Mouse (Mus musculus): ENCODE data around the gene Defb11. TPM values are rescaled to one million over a fixed set of nuclear protein-coding genes. Genes with fewer than 3 reads are reported as not detected.

The Defb11 gene
- polyA plus RNA-seq, 1 experiment from 2014 or later, result not detected

Other genes starting within 250 kb of the Defb11 start
- gene Defa34, start 240.6 kb downstream of the Defb11 start, polyA plus RNA-seq (2016; fragmentation: Nextera tagmentation; extraction: Ambion mirVana), result not detected in 2 replicates
- not detected in 2 replicates for gene AY761184, start 202.8 kb downstream of the Defb11 start, polyA plus RNA-seq (2016; fragmentation: Nextera tagmentation; extraction: Ambion mirVana)
- gene Defa24, start 171.9 kb downstream of the Defb11 start, polyA plus RNA-seq (2016; fragmentation: Nextera tagmentation; extraction: Ambion mirVana), result not detected in 2 replicates
- not detected in 2 replicates for gene Defb50, start 82.9 kb downstream of the Defb11 start, polyA plus RNA-seq (2016; fragmentation: Nextera tagmentation; extraction: Ambion mirVana)
- gene Defb2, start 66.5 kb downstream of the Defb11 start, polyA plus RNA-seq (2016; fragmentation: Nextera tagmentation; extraction: Ambion mirVana), result not detected in 2 replicates
- gene Defb10, start 47.5 kb downstream of the Defb11 start, polyA plus RNA-seq (2016; fragmentation: Nextera tagmentation; extraction: Ambion mirVana), result not detected in 2 replicates
- not detected in 2 replicates for gene Defb9, start 21.0 kb downstream of the Defb11 start, polyA plus RNA-seq (2016; fragmentation: Nextera tagmentation; extraction: Ambion mirVana)
- not detected in 2 replicates for gene Defb15, start 26.3 kb upstream of the Defb11 start, polyA plus RNA-seq (2016; fragmentation: Nextera tagmentation; extraction: Ambion mirVana)
- gene Defb35, start 31.9 kb upstream of the Defb11 start, polyA plus RNA-seq (2016; fragmentation: Nextera tagmentation; extraction: Ambion mirVana), result not detected in 2 replicates
- gene Defb13, start 40.4 kb upstream of the Defb11 start, polyA plus RNA-seq (2016; fragmentation: Nextera tagmentation; extraction: Ambion mirVana), result not detected in 2 replicates
- not detected in 2 replicates for gene Fam90a1a, start 52.3 kb upstream of the Defb11 start, polyA plus RNA-seq (2016; fragmentation: Nextera tagmentation; extraction: Ambion mirVana)
- not detected in 2 replicates for gene Ccdc70, start 63.4 kb upstream of the Defb11 start, polyA plus RNA-seq (2016; fragmentation: Nextera tagmentation; extraction: Ambion mirVana)
- gene Atp7b, start 153.9 kb upstream of the Defb11 start, polyA plus RNA-seq (2016; fragmentation: Nextera tagmentation; extraction: Ambion mirVana), result 0.89 and 1.1 TPM in 2 replicates
- 33.4 and 45.6 TPM in 2 replicates for gene Alg11, start 154.3 kb upstream of the Defb11 start, polyA plus RNA-seq (2016; fragmentation: Nextera tagmentation; extraction: Ambion mirVana)
- gene Nek5, start 218.6 kb upstream of the Defb11 start, polyA plus RNA-seq (2016; fragmentation: Nextera tagmentation; extraction: Ambion mirVana), result not detected in 2 replicates